Mouse (Mus musculus): Measurements from ENCODE around the gene Gckr. TPM values are rescaled to one million over a fixed set of nuclear protein-coding genes. Genes with fewer than 3 reads are reported as not detected.

Gckr gene
- polyA plus RNA-seq, 1 experiment from 2014 or later = 0.13 TPM

- H3K36me3 ChIP-seq (ENCODE audit: control insufficient read depth, insufficient read depth, low read length) = peaks cover 3% of the 10 kb centered on the region; the same call in 1 of the 2 replicates
- ATAC-seq (replicated peaks; ENCODE audit: low FRiP score) = no peak
- no peak overlapping the region for H3K4me3 ChIP-seq (ENCODE audit: low read depth, low read length)
- no peaks in the 10 kb centered on the region for H3K27me3 ChIP-seq (ENCODE audit: control insufficient read depth, insufficient read depth, low read length)
- no peak overlapping the region for H3K9ac ChIP-seq (ENCODE audit: low read length)
- no peak for DNase-seq (ENCODE audit: low spot score)
- no peak overlapping the region; the same call in 1 of the 2 replicates for H3K4me2 ChIP-seq (ENCODE audit: low read depth, low read length, severe bottlenecking)
- 85% methylated on average over 3 of the region's 3 CpGs for WGBS
- H3K27ac ChIP-seq (ENCODE audit: low read depth, low read length) = no peak overlapping the region
- no peaks in the 10 kb centered on the region for H3K9me3 ChIP-seq (ENCODE audit: control insufficient read depth, low read length)
- H3K4me1 ChIP-seq (replicated peaks; ENCODE audit: control insufficient read depth, insufficient read depth, low read length) = peaks cover 13% of the 10 kb centered on the region; the same call in 1 of the 2 replicates
Measured at GRCm38 (mm10) chr5:31289626-31290230, 7.5 kb upstream of the Gckr start.

- Histone ChIP-seq H3K4me1 (replicated peaks; ENCODE audit: control insufficient read depth, insufficient read depth, low read length) (peaks cover 14% of the 10 kb centered on the region; the same call in 1 of the 2 replicates), H3K9me3 (ENCODE audit: control insufficient read depth, low read length) (no peaks in the 10 kb centered on the region), H3K4me2 (ENCODE audit: low read depth, low read length, severe bottlenecking) (peak within 1 kb of the TSS; percentile 86), H3K36me3 (ENCODE audit: control insufficient read depth, insufficient read depth, low read length) (peaks cover 2% of the 10 kb centered on the region; the same call in 1 of the 2 replicates), H3K4me3 (ENCODE audit: low read depth, low read length) (peak within 1 kb of the TSS; percentile 50), H3K9ac (ENCODE audit: low read length) (peak within 1 kb of the TSS; percentile 58), H3K27ac (ENCODE audit: low read depth, low read length) (peak within 1 kb of the TSS; percentile 37), H3K27me3 (ENCODE audit: control insufficient read depth, insufficient read depth, low read length) (no peaks in the 10 kb centered on the region)
- DNase-seq (ENCODE audit: low spot score) (peak; percentile 97), ATAC-seq (replicated peaks; ENCODE audit: low FRiP score) (peak; percentile 91)
- WGBS = 3% methylated on average over 45 of the region's 45 CpGs
Measured at GRCm38 (mm10) chr5:31290521-31291360, 6.5 kb upstream of the Gckr start, which contains the start of gene Ift172. Ift172 (minus strand) TSS chr5:31291116.

GRCm38 (mm10) chr5:31291361-31291688 is 5.9 kb upstream of the Gckr start:
- no peaks in the 10 kb centered on the region for H3K27me3 ChIP-seq (ENCODE audit: control insufficient read depth, insufficient read depth, low read length)
- H3K27ac ChIP-seq (ENCODE audit: low read depth, low read length) = peak overlapping the region; percentile 37
- H3K4me1 ChIP-seq (replicated peaks; ENCODE audit: control insufficient read depth, insufficient read depth, low read length) = peaks cover 14% of the 10 kb centered on the region; the same call in 1 of the 2 replicates
- H3K9ac ChIP-seq (ENCODE audit: low read length) = peak overlapping the region; percentile 53
- H3K4me3 ChIP-seq (ENCODE audit: low read depth, low read length) = peak overlapping the region; percentile 50
- ATAC-seq (replicated peaks; ENCODE audit: low FRiP score) = no peak; the same call in 1 of the 2 replicates
- 3% methylated on average over 9 of the region's 9 CpGs for WGBS
- H3K9me3 ChIP-seq (ENCODE audit: control insufficient read depth, low read length) = no peaks in the 10 kb centered on the region
- H3K36me3 ChIP-seq (ENCODE audit: control insufficient read depth, insufficient read depth, low read length) = no peaks in the 10 kb centered on the region
- peak overlapping the region; percentile 86 for H3K4me2 ChIP-seq (ENCODE audit: low read depth, low read length, severe bottlenecking)
- DNase-seq (ENCODE audit: low spot score) = no peak

GRCm38 (mm10) chr5:31294964-31295605 is 2.2 kb upstream of the Gckr start:
- H3K4me1 ChIP-seq (replicated peaks; ENCODE audit: control insufficient read depth, insufficient read depth, low read length) = peaks cover 13% of the 10 kb centered on the region; the same call in 1 of the 2 replicates
- H3K36me3 ChIP-seq (ENCODE audit: control insufficient read depth, insufficient read depth, low read length) = no peaks in the 10 kb centered on the region
- 4% methylated on average over 24 of the region's 29 CpGs for WGBS
- no peaks in the 10 kb centered on the region for H3K27me3 ChIP-seq (ENCODE audit: control insufficient read depth, insufficient read depth, low read length)
- peak overlapping the region; percentile 87 for H3K4me2 ChIP-seq (ENCODE audit: low read depth, low read length, severe bottlenecking)
- peak overlapping the region; percentile 64 for H3K4me3 ChIP-seq (ENCODE audit: low read depth, low read length)
- ATAC-seq (replicated peaks; ENCODE audit: low FRiP score) (no peak; the same call in 1 of the 2 replicates), DNase-seq (ENCODE audit: low spot score) (peak; percentile 69)
- H3K9me3 ChIP-seq (ENCODE audit: control insufficient read depth, low read length) = no peaks in the 10 kb centered on the region
- H3K9ac ChIP-seq (ENCODE audit: low read length) = peak overlapping the region; percentile 90
- H3K27ac ChIP-seq (ENCODE audit: low read depth, low read length) = 0 out of 2 replicates have a peak overlapping the region, but pooled peaks have one; percentile 8

- under 1% methylated on average over 40 of the region's 46 CpGs for WGBS
- no peaks in the 10 kb centered on the region for H3K27me3 ChIP-seq (ENCODE audit: control insufficient read depth, insufficient read depth, low read length)
Measured at GRCm38 (mm10) chr5:31295606-31296141, 1.6 kb upstream of the Gckr start, which contains the start of gene Fndc4. Fndc4 (minus strand) TSS chr5:31296080.

GRCm38 (mm10) chr5:31297981-31298380 is 738 bp downstream of the Gckr start:
- H3K27ac ChIP-seq (ENCODE audit: low read depth, low read length) = no peak overlapping the region
- no peaks in the 10 kb centered on the region for H3K27me3 ChIP-seq (ENCODE audit: control insufficient read depth, insufficient read depth, low read length)
- no peak overlapping the region for H3K4me2 ChIP-seq (ENCODE audit: low read depth, low read length, severe bottlenecking)
- ATAC-seq (replicated peaks; ENCODE audit: low FRiP score) (no peak), DNase-seq (ENCODE audit: low spot score) (no peak)
- H3K9me3 ChIP-seq (ENCODE audit: control insufficient read depth, low read length) = no peaks in the 10 kb centered on the region
- H3K9ac ChIP-seq (ENCODE audit: low read length) = no peak overlapping the region
- H3K4me3 ChIP-seq (ENCODE audit: low read depth, low read length) = no peak overlapping the region
- WGBS = 86% methylated on average over 3 of the region's 3 CpGs
- H3K4me1 ChIP-seq (replicated peaks; ENCODE audit: control insufficient read depth, insufficient read depth, low read length) = peaks cover 7% of the 10 kb centered on the region; the same call in 1 of the 2 replicates
- H3K36me3 ChIP-seq (ENCODE audit: control insufficient read depth, insufficient read depth, low read length) = no peaks in the 10 kb centered on the region

More at GRCm38 (mm10) chr5:31295606-31296141, 1.6 kb upstream of the Gckr start, which contains the start of gene Fndc4:
- Histone ChIP-seq H3K27ac (ENCODE audit: low read depth, low read length) (0 out of 2 replicates have a peak within 1 kb of the TSS, but pooled peaks have one; percentile 8), H3K4me2 (ENCODE audit: low read depth, low read length, severe bottlenecking) (peak within 1 kb of the TSS; percentile 87), H3K9ac (ENCODE audit: low read length) (peak within 1 kb of the TSS; percentile 90), H3K4me1 (replicated peaks; ENCODE audit: control insufficient read depth, insufficient read depth, low read length) (peaks cover 11% of the 10 kb centered on the region; the same call in 1 of the 2 replicates), H3K36me3 (ENCODE audit: control insufficient read depth, insufficient read depth, low read length) (no peaks in the 10 kb centered on the region), H3K9me3 (ENCODE audit: control insufficient read depth, low read length) (no peaks in the 10 kb centered on the region), H3K4me3 (ENCODE audit: low read depth, low read length) (peak within 1 kb of the TSS; percentile 64)
- DNase-seq (ENCODE audit: low spot score) (peak; percentile 88), ATAC-seq (replicated peaks; ENCODE audit: low FRiP score) (peak; percentile 85)

DNA sequence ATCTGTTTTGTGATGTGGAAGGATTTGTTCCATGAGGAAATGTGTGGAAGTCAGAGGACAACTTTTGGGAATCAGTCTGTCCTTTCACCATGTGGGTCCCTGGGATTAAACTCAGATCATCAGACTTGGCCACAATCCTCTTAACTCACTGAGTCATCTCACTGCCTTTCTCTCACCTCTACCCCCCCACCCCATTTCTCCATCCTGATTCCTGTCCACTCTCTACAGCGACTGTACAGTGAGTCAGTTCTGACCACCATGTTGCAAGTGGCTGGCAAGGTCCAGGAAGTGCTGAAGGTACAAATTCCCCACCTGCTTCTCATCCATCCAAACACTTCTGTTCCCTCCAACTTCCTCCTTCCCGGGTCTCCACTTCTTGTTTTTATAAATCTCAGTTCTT is 1.2 kb downstream of the Gckr start:
- no peak overlapping the region for H3K4me3 ChIP-seq (ENCODE audit: low read depth, low read length)
- no peak for ATAC-seq (replicated peaks; ENCODE audit: low FRiP score)

GRCm38 (mm10) chr5:31301866-31302265 is 4.6 kb downstream of the Gckr start:
- ATAC-seq (replicated peaks; ENCODE audit: low FRiP score) = no peak
- Histone ChIP-seq H3K4me1 (replicated peaks; ENCODE audit: control insufficient read depth, insufficient read depth, low read length) (no peaks in the 10 kb centered on the region), H3K4me3 (ENCODE audit: low read depth, low read length) (no peak overlapping the region), H3K27me3 (ENCODE audit: control insufficient read depth, insufficient read depth, low read length) (no peaks in the 10 kb centered on the region), H3K36me3 (ENCODE audit: control insufficient read depth, insufficient read depth, low read length) (no peaks in the 10 kb centered on the region), H3K9me3 (ENCODE audit: control insufficient read depth, low read length) (no peaks in the 10 kb centered on the region), H3K9ac (ENCODE audit: low read length) (no peak overlapping the region), H3K27ac (ENCODE audit: low read depth, low read length) (no peak overlapping the region), H3K4me2 (ENCODE audit: low read depth, low read length, severe bottlenecking) (no peak overlapping the region)
- no peak for DNase-seq (ENCODE audit: low spot score)
- WGBS = 78% methylated on average over 8 of the region's 8 CpGs

More for the DNA sequence above, 1.2 kb downstream of the Gckr start:
- no peaks in the 10 kb centered on the region for H3K27me3 ChIP-seq (ENCODE audit: control insufficient read depth, insufficient read depth, low read length)
- no peaks in the 10 kb centered on the region for H3K9me3 ChIP-seq (ENCODE audit: control insufficient read depth, low read length)
- H3K4me2 ChIP-seq (ENCODE audit: low read depth, low read length, severe bottlenecking) = no peak overlapping the region
- H3K9ac ChIP-seq (ENCODE audit: low read length) = no peak overlapping the region
- no peak overlapping the region for H3K27ac ChIP-seq (ENCODE audit: low read depth, low read length)
- H3K36me3 ChIP-seq (ENCODE audit: control insufficient read depth, insufficient read depth, low read length) = no peaks in the 10 kb centered on the region
- DNase-seq (ENCODE audit: low spot score) = no peak
- peaks cover 7% of the 10 kb centered on the region; the same call in 1 of the 2 replicates for H3K4me1 ChIP-seq (replicated peaks; ENCODE audit: control insufficient read depth, insufficient read depth, low read length)
- WGBS = 82% methylated on average over 2 of the region's 2 CpGs

All from forebrain, embryonic 11.5 days (tissue).